Mouse (Mus musculus): Measurements from ENCODE around the gene Foxo3. TPM values are rescaled to one million over a fixed set of nuclear protein-coding genes. Genes with fewer than 3 reads are reported as not detected.

The Foxo3 gene
- total RNA-seq, 2 experiments from 2014 or later, result 25.6 to 31.0 TPM

GRCm38 (mm10) chr10:42277476-42278306 lies 1.1 kb upstream of the Foxo3 start:
- peak; percentile 94 to 95 for DNase-seq
- intact Hi-C loops (cut with DNase I), result loop anchor here (5.0 kb wide), 1 partner anchor 245 kb away; no protein-coding TSS in a partner anchor

GRCm38 (mm10) chr10:42275871-42276501 lies 569 bp downstream of the Foxo3 start:
- peak; percentile 23 to 27 for DNase-seq
- intact Hi-C loops (cut with DNase I), result loop anchor here (2.0 to 5.0 kb wide), 2 partner anchors 23 to 244 kb away; no protein-coding TSS in a partner anchor

GRCm38 (mm10) chr10:42275401-42275870 lies 1.1 kb downstream of the Foxo3 start:
- peak; percentile 27 to 53 for DNase-seq
- intact Hi-C loops (cut with DNase I), result loop anchor here (2.0 to 5.0 kb wide), 2 partner anchors 23 to 243 kb away; no protein-coding TSS in a partner anchor

- intact Hi-C loops (cut with DNase I), result loop anchor here (2.0 to 5.0 kb wide), 2 partner anchors 22 to 243 kb away; no protein-coding TSS in a partner anchor
- DNase-seq, result peak in 1 of 2 experiments; percentile 25
Observed at GRCm38 (mm10) chr10:42274712-42275400, 1.7 kb downstream of the Foxo3 start.

- DNase-seq, result peak in 1 of 2 experiments; percentile 23
- intact Hi-C loops (cut with DNase I), result loop anchor here (2.0 kb wide), 1 partner anchor 21 kb away; no protein-coding TSS in a partner anchor
Observed at GRCm38 (mm10) chr10:42273760-42274691, 2.5 kb downstream of the Foxo3 start.

- intact Hi-C loops (cut with DNase I), result no loop called here
- DNase-seq, result no peak
Observed at GRCm38 (mm10) chr10:42273403-42273759, 3.2 kb downstream of the Foxo3 start.

- intact Hi-C loops (cut with DNase I), result no loop called here
- no peak for DNase-seq
Observed at GRCm38 (mm10) chr10:42271454-42272230, 4.9 kb downstream of the Foxo3 start.

- no peak for DNase-seq
- intact Hi-C loops (cut with DNase I), result no loop called here
Observed at GRCm38 (mm10) chr10:42270277-42271083, 6.1 kb downstream of the Foxo3 start.

GRCm38 (mm10) chr10:42269281-42270025 lies 7.1 kb downstream of the Foxo3 start:
- intact Hi-C loops (cut with DNase I), result no loop called here
- no peak for DNase-seq

GRCm38 (mm10) chr10:42267811-42268545 lies 8.6 kb downstream of the Foxo3 start:
- DNase-seq, result no peak
- intact Hi-C loops (cut with DNase I), result no loop called here

- DNase-seq, result no peak
- intact Hi-C loops (cut with DNase I), result no loop called here
Observed at GRCm38 (mm10) chr10:42265021-42265689, 11.4 kb downstream of the Foxo3 start.

GRCm38 (mm10) chr10:42264195-42264594 lies 12.4 kb downstream of the Foxo3 start:
- intact Hi-C loops (cut with DNase I), result no loop called here
- no peak for DNase-seq

- intact Hi-C loops (cut with DNase I), result no loop called here
- no peak for DNase-seq
Observed at GRCm38 (mm10) chr10:42263701-42264100, 12.9 kb downstream of the Foxo3 start.

GRCm38 (mm10) chr10:42262061-42262460 lies 14.5 kb downstream of the Foxo3 start:
- DNase-seq, result no peak
- intact Hi-C loops (cut with DNase I), result no loop called here

- DNase-seq, result no peak
- intact Hi-C loops (cut with DNase I), result no loop called here
Observed at GRCm38 (mm10) chr10:42261103-42261502, 15.5 kb downstream of the Foxo3 start.

GRCm38 (mm10) chr10:42260523-42260922 lies 16.0 kb downstream of the Foxo3 start:
- DNase-seq, result no peak
- intact Hi-C loops (cut with DNase I), result no loop called here
